Mouse (Mus musculus): ENCODE results near the gene Bricd5.
"Not testable (repeated sequence)": the region's sequence is repeated elsewhere in the genome, so short reads cannot be mapped to it uniquely, and the experiment has no call there.

Gene Bricd5

GRCm38 (mm10) chr17:24473612-24474275 lies at the start of gene Bricd5:
Bricd5 (plus strand) TSS chr17:24473884.
- DNase-seq (ENCODE audit: low read depth): no peak

- DNase-seq (ENCODE audit: low read depth): no peak
Measured at GRCm38 (mm10) chr17:24424489-24424888, 49.2 kb upstream of the Bricd5 start.

GRCm38 (mm10) chr17:24425326-24425725 lies 48.4 kb upstream of the Bricd5 start:
- not testable (repeated sequence) for DNase-seq (ENCODE audit: low read depth)

GRCm38 (mm10) chr17:24425905-24426304 lies 47.8 kb upstream of the Bricd5 start:
- DNase-seq (ENCODE audit: low read depth): no peak

GRCm38 (mm10) chr17:24426471-24427169 lies 47.1 kb upstream of the Bricd5 start, which contains the start of gene Eci1:
Eci1 (plus strand) TSS chr17:24426641.
- peak; percentile 96 for DNase-seq (ENCODE audit: low read depth)

GRCm38 (mm10) chr17:24427170-24427557 lies 46.5 kb upstream of the Bricd5 start:
- DNase-seq (ENCODE audit: low read depth): peak; percentile 43

GRCm38 (mm10) chr17:24429201-24429983 lies 44.3 kb upstream of the Bricd5 start:
- no peak for DNase-seq (ENCODE audit: low read depth)

GRCm38 (mm10) chr17:24437016-24437415 lies 36.7 kb upstream of the Bricd5 start:
- peak; percentile 69 for DNase-seq (ENCODE audit: low read depth)

GRCm38 (mm10) chr17:24440377-24440776 lies 33.3 kb upstream of the Bricd5 start:
- no peak for DNase-seq (ENCODE audit: low read depth)

- peak; percentile 39 for DNase-seq (ENCODE audit: low read depth)
Measured at GRCm38 (mm10) chr17:24441148-24441547, 32.5 kb upstream of the Bricd5 start.

- no peak for DNase-seq (ENCODE audit: low read depth)
Measured at GRCm38 (mm10) chr17:24442107-24442506, 31.6 kb upstream of the Bricd5 start.

- no peak for DNase-seq (ENCODE audit: low read depth)
Measured at GRCm38 (mm10) chr17:24442632-24443155, 31.0 kb upstream of the Bricd5 start, which contains the start of gene Dnase1l2. Dnase1l2 (minus strand) TSS chr17:24443105.

- DNase-seq (ENCODE audit: low read depth): no peak
Measured at GRCm38 (mm10) chr17:24443409-24443808, 30.3 kb upstream of the Bricd5 start.

- no peak for DNase-seq (ENCODE audit: low read depth)
Measured at GRCm38 (mm10) chr17:24446590-24446989, 27.1 kb upstream of the Bricd5 start.

- DNase-seq (ENCODE audit: low read depth): no peak
Measured at GRCm38 (mm10) chr17:24449507-24449906, 24.2 kb upstream of the Bricd5 start.

- DNase-seq (ENCODE audit: low read depth): no peak
Measured at GRCm38 (mm10) chr17:24451220-24451619, 22.5 kb upstream of the Bricd5 start.

- DNase-seq (ENCODE audit: low read depth): no peak
Measured at GRCm38 (mm10) chr17:24453372-24453771, 20.3 kb upstream of the Bricd5 start.

GRCm38 (mm10) chr17:24454218-24454755 lies 19.4 kb upstream of the Bricd5 start:
- no peak for DNase-seq (ENCODE audit: low read depth)

- DNase-seq (ENCODE audit: low read depth): peak; percentile 100
Measured at GRCm38 (mm10) chr17:24454756-24455522, 18.7 kb upstream of the Bricd5 start.

GRCm38 (mm10) chr17:24455523-24456206 lies 18.0 kb upstream of the Bricd5 start:
- DNase-seq (ENCODE audit: low read depth): peak; percentile 37

GRCm38 (mm10) chr17:24461580-24461979 lies 12.1 kb upstream of the Bricd5 start:
- peak; percentile 83 for DNase-seq (ENCODE audit: low read depth)

Measured in 416B (cell line).